Mouse (Mus musculus) R1 (cell line): Measurements from ENCODE around the gene AA986860.

Experiments
- DNase-seq: peaks from one replicate; pipeline ENCODE4 v3.0.0-alpha.2; 2018; ENCODE audit warnings: low read depth, low spot score

Gene AA986860

DNA sequence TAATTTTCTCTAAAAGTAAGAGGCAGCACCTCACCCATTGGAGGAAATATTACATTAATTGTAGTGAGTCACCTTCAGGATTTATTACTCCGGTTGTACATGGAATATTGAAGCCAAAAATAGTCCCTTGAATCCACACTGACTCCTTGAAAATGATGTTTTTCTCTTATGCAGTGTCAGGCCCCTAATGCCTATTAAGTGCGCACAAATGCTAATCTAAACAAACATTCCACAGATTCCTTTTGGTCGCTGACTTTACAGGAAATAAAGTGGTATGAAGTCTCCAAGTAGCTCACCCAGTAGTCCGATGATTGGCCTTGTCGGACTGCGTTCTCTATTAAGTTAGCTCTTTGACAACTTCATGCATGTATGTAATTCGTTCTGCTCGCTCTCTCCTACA lies 3.1 kb downstream of the AA986860 start:
- no peak for DNase-seq

DNA sequence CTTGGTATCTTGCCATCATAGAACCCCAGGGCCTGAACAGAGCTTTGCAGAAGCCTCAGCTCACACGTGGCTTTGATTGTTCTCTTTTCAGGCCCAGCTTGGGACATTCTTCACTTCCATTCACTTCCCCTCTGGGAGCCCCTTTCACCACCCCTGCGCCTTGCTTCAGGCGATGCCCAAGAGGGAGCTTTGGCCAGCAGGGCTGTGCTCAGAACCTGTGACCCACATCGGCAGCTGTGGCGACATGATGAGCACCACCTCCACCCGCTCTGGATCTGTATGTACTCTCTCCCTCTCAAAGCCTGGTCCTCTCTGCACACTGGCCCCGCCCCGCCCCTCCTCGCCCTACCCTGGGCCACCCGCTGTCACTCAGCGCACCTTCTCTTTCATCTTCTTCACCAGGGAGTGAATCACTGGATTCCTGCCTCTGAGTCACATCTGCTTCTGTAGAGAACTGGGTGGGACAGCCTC lies 5.7 kb downstream of the AA986860 start:
- DNase-seq: peak; percentile 84

DNA sequence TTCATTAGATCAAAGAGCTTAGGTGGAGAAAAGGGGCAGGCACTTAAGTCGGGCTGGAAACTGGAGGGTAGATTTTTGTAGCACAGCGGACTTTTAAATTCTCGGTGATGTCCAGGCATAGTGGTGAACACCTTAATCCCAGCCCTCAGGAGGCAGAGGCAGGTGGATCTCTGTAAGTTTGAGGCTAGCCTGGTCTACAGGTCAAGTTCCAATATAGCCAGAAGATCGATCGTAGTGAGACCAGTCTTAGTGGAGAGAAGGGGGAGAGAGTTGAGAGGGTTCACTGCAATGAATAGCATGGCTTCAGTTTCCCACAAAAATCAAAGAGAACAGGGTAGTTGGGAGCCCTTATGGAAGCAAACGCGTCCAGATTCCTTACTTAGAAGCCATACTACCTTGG lies 6.1 kb downstream of the AA986860 start:
- DNase-seq: no peak

DNA sequence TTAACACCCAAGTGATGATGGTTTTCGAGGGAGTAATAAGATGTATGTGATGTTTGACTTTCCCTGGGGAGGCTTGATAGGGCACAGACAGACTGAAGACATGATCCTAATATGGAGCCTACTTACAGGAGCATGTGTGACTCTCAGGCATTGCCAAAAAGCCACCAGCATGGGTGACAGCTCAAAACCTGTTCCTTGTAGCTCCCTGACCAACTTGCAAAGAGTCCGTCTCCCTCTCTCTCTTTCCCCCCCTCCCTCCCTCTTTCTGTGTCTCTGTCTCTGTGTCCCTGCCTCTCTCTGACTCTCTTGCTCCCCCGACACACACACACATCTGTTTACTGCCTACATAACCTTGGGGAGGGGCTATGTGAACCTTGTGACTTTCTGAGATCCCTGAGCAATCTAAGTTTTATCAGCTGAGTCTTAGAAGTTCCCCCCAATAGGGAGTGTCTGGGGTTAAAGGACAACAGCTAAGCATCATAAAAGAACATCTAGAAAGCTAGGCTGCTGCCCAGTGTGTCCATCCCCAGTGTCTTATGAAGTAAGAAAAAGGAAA lies 6.9 kb downstream of the AA986860 start:
- no peak for DNase-seq

DNA sequence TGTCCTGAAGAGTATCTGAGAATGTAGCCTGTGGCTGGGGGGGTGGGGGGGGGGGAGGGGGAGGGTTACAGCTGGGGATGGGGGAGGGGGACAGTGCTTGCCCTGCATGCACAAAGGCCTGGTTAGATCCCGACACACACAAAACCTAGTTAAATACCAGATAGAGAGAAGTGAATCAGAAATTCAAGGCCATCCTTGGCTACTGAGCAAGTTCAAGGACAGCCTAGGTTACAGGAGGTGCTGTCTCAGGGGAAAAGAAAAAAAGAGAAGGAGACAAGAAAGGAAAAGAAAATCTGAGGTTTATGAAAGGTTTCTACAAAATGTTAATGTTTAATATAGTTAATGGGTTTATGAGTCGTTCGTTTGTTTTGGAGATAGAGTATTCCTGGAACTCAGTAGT lies 7.9 kb downstream of the AA986860 start:
- no peak for DNase-seq

DNA sequence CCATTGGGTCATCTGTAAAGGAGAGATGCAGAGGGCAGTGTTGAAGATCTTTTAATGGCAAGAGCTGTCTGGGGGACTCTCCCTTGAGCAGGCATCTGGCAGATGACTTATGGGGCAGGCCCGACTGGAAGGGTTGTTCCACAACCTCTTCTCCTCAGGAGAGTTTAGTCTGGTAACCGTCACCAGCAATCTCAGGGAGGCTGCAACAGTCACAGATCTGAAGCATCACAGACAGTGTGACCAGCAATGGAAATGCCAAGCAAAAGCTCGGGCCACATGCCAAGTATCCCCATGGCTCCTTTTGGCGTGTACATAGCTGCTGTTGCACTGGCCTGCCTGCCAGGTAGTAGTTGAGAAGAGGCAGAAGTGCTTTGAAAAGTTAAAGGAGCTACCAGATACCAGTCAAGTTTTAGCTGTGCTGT lies 8.5 kb downstream of the AA986860 start:
- no peak for DNase-seq

DNA sequence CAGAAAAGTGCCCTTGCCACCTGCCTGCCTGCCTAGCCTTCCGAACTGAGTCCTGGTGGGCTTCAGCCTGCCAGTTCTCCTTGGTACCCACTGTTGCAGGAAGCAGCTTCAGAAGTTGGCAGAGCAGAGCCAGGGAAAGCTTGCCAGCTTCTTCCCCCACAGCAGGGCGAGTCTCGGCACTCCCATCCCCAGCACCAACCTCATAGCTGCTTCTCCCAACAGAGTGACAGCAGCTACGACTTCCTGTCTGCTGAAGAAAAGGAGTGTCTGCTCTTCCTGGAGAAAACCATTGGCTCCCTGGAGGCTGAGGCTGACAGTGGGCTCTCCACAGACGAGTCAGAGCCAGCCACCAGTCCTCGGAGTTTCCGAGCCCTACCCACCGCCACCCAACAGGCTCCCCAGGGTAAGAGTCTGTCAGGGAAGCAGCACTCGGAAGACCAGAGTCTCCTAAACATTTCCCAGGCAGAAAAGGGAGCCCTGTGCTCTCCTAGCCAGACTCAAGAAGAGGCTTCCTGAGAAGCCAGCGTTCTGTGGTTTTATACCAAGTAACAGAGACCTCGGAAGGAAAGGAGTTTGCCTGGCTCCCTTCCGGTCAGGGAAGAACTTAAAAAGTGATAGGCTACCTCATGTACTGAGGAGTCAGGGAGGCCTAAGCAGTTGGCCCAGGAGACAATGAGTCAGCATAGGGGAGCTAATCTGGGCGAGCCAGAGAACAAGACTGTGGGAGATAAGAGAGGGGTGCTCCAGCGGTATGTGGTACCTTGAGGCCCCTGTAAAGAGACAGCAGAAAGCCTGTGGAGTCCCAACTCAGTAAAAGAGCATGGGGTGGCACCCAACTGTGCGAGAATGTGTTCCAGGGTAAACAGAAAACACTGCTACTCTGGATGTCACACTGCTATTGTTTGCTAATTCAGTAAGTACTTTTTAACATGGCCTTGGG lies 9.3 kb downstream of the AA986860 start:
- DNase-seq: peak; percentile 59

DNA sequence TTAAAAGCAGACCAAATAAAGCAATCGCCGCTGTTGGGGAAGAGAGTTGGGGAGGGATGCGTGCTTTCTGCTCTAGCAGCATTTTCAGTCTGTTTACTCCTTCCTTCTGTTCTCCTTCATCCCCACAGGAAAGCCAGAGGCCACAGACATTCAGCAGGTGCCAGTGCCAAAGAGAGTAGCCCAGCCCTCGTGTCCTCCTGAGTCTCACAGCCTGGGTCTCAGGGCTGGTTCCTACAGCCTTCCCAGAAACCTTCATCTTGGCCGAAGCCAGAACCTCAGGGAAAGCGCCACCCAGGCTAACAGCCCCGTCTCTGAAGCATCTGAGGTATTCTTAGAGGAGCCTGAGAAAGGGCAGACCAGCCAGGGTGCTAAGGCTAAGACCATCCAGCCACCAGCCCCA lies 10.4 kb downstream of the AA986860 start:
- no peak for DNase-seq

DNA sequence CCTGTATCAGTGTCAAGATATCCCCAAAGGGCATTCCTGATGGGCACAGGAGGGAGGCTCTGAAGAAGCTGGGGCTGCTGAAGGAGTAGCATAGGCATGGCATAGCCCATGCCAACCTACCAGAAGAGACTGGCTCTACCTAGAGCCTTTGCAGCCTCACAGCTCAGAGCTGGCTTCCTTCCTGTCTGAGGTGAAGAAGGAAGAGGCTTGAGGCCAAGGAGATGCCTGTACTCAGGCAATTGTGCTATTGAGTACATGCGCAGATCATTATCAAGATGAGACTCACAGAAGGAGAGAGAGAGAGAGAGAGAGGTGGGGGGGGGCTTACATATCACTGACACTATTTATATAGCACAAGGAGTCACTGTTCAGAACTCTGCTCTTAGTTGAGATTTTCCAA lies 12.0 kb downstream of the AA986860 start:
- no peak for DNase-seq

DNA sequence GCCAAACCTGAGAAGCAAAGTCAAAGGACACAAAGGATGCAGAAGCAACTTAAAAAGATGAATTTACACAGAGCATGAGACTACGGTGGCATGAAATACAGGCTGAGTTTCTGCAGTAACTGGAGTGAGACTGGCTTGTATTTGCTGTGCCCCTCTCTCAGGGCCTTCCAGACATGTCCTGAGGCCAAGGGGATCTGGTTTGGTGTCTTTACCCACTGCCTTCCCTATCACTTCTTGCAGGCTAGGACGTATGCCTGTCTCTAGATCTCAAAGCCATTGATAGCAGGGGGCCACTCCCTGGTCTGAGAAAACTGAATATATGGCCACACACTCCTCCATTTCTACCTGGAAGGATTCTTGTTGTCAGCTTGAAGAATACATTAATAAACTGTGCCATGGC lies 12.4 kb downstream of the AA986860 start:
- DNase-seq: no peak

DNA sequence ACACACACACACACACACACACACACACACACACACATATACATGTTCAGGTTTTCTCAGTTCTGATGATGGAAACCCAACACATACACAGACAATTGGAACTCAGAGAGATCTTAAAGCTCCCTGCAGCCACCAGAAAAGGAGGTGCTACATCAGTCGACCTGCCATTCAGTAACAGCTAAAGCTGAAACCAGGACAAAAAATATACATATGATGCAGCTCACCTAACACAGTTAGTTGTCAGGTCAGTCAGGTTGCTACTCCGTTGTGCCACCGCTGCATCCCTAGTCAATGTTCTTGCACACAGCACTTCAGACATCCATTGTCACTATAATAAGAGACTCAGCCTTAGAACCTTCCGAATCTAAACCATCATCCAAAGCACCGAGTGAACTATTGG lies 13.2 kb downstream of the AA986860 start:
- DNase-seq: no peak

DNA sequence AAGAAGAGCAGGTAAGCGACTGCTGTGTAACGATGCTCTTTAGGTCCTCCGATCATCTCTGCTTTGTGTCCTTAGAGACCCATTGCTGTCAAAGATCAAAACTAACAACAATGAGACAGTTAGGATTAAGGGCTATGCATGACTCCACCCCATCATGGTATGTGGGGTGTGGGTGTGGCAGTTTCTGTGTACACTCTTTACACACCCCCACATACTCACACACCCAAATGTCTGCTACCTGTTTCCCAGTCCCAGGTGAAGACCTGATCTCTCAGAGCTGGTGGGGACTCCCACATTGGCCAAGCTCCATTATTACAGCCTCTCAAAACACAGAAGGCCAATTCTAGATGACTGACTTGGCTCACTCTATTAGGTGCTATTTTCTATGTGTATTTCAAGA lies 13.8 kb downstream of the AA986860 start:
- peak; percentile 30 for DNase-seq

DNA sequence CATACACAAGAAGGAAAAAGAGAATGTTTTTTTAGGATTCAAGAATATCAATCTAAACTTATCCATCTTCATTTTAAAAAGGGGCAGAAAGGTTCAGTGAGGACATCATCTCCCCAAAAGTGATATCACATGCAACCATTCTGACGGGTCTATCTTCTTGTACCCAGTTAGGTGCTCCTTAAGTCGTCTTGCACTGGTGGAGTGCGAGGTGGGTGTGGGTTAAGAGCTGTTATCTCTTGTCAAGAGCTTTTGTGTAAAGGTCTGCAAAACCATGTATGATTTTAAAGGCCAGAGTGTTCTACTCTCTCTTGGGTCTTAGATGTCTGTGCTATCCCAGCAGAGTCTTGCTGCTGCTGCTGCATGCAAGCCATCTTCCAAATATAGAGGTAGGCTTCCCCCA lies 15.0 kb downstream of the AA986860 start:
- DNase-seq: no peak

DNA sequence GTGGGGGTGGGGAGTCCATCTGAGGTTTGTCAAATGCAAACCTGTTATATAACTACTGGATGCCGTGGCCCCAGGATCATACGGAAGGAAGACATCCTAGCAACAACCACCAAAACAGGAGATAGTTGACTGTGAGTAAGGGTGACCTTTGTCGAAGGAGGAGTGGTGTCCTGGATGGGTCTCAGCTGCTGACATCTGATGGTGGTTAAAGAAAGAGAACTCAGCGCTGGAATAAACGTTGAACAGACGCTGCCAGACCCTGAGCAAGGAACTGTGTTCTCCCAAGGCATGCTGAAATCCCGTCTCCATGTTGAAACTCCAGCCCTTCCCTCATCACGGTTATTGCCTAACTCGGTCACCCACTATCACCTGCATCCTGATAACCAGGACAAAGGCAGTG lies 27.9 kb downstream of the AA986860 start:
- DNase-seq: no peak

DNA sequence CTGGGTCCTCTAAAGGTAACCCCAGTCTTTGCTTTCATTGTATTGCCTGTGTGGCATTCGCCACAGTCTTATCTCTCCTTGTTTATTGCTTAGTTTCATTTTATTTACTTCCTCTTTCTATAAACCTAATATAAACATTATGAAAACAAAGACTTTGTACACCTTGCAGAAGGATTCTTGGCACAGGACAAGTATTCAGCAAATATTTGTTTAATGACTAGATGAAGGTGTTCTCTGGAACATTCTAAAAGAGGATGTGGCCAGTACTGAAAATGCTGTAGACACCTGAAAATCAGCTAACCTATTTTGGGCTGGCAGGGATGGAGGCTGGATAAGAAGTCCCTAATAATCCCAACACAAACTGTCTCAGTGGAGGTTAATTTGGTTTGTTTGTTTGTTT lies 29.8 kb downstream of the AA986860 start:
- DNase-seq: no peak

DNA sequence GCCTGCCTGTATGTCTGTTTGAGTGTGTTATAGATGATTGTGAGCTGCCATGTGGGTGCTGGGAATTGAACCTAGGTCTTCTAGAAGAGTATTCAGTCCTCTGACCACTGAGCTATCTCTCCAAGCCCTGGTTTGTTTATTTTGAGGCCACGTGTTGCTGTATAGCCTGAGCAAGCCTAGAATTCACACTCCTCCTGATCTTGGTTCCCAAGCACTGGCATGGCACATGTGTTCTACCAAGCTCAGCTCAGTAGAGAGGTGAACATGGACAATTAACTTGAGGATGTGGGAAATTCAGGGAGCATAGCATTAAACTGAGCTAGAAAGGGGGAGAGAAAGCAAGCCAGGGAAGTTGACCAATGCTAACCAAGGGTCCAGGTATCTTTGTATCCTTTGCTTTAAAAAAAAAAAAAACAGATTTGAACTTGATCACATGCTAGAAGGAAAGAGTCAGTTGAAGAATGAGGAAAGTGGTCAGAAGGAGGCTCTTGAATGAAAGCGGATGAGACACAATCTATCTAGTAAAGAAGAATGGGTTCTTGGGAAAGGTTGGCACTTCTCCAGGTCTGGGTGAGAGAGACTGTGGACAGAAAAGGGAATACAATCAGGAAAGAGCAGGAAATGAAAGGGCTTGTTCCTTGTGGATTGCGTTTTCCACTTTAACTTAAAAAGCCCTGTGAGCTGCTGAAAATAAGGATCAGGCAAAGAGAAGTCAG lies 30.4 kb downstream of the AA986860 start:
- no peak for DNase-seq

DNA sequence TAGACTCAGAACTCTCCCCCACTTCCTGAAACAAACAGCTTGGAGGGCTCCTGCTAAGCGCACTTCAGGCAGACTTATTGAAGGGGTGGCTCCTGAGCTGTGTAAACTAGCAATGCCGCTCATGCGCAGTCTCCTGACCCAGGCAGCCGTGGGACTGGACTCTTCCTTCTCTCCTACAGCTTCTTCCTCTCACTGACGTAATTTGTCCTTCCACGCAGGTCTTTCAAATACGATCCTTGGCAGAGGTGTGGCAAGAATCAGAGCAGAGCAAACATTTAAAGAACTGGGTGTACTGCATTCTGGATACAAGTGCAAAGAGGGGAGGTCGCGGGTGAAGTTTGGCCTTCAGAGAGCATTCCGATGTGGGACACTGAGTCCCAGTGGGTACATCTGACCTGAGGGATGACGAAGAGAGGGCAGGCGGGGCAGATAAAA lies 32.3 kb downstream of the AA986860 start:
- DNase-seq: peak; percentile 20

DNA sequence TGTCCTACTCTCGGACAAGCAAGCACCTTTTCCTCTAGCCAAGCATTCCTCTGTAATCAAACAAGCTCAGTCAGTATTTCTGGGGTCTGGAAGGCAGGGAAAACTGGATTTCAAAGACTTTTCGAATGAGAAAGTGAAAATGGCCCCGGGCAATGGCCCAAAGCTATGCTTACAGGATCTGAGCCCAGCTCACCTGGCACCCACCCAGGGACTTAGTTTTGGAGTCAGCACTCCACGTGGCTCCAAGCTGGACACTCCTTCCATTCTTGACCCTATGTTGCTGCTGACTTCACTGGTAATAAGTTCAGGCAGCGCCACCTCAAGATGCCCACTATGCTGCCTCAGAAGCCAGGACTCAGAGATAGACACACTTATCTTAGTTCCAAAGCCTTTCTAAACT lies 35.3 kb downstream of the AA986860 start:
- no peak for DNase-seq

DNA sequence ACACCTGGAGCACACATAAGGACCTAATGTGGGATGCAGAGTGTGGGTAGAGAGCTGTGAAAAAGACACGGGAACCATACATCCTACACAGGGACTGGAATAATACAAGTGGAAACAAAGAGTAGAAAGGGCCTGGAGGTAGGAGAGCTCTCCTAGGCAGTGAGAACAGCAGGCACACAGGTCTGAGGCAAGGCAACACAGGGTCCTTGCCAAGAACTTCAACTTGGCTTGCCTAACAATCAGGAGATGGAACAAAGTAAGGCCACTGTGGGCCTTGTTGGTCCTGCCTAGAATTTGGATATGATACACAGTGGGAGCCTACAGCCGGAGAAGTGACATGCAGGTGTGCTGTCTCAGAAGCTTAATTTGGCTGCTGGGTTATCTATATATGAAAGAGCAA lies 38.1 kb downstream of the AA986860 start:
- no peak for DNase-seq

DNA sequence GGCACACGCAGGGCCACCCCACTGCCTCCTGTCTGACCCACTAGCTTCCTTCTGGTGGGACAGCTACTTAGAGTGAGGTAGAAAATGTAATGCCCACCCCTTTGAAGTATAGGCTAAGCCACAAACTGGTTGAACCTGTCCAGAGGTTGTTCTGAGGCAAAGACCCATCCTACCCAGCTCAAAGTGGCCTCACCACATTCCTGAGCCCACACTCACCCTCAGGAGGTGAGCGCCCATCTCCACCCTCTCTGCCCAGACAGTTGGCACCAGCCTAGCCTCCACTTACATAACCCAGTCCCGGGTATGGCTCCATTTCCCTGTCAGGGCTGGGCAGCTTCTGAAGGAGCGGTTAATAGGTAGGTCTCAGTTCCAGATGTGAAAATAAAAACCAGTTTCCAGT lies 38.7 kb downstream of the AA986860 start:
- no peak for DNase-seq

DNA sequence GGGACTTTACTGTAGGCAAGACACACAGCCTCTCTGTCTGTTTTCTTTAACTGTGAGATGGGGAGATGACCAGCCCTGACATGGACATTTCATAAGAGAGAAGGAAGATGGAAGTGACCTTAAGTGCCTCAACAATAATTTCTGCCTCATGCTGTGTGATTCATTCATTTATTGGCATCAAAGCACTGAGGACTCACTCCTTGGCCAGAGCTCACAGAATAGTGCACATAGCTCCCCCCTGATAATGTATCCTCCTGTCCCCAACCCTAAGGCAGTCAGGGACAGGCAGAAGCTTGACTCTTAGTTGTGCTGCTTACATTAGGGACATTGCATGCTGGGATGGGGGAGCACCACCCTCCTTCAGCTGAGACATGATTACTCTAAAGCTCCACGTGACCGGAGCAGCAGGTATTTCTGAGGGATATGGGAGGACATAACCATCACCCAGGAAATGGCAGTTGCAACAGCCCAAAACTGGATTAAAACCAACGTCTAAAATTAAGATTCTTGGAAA lies 39.3 kb downstream of the AA986860 start:
- no peak for DNase-seq

DNA sequence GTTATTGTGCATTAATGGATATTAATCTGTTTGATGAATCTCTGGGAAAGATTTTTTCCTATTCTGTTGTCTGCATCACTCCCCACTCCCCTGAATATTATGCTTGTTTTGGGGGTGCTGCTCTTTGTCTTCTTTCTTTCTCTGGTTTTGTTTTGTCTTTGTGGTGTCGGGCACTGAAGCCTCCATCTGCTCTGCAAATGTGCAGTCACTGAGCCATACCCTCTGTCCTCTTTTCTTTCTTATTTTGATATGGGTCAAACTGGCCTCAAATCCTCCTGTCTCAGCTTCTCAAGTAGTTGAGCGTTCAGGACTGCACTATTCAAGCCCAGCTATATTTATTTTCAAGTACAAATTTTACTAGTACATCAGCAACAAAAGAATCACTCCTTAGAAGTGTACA lies 43.5 kb downstream of the AA986860 start:
- no peak for DNase-seq
